Mouse (Mus musculus) limb, embryonic 14.5 days (tissue): ENCODE data around the gene Tnk2. TPM values are rescaled to one million over a fixed set of nuclear protein-coding genes. Genes with fewer than 3 reads are reported as not detected.

Experiments
- ATAC-seq: fragments of 200-750 bp; cut with Nextera tagmentation; 2 replicates; pipeline ENCODE4 v1.8.0; 2017; ENCODE audit warnings: low read depth, moderate number of reproducible peaks, moderate TSS enrichment; ENCODE audit not compliant: low FRiP score
- DNase-seq: peaks from one replicate; pipeline ENCODE4 v3.0.0-alpha.2; 2015; ENCODE audit warnings: low spot score
- H3K27ac ChIP-seq: fragments of 300-500 bp; sonication (generic); replicated peaks from 2 replicates; pipeline ENCODE4 v1.5.1; 2014; ENCODE audit warnings: low read depth, mild to moderate bottlenecking, low read length, moderate library complexity, mixed read lengths
- H3K27me3 ChIP-seq: fragments of 300-500 bp; sonication (generic); 2 replicates; pipeline ENCODE4 v1.6.1; 2014; ENCODE audit warnings: low read length, mixed read lengths; ENCODE audit not compliant: control insufficient read depth, insufficient read depth
- H3K36me3 ChIP-seq: fragments of 300-500 bp; sonication (generic); 2 replicates; pipeline ENCODE4 v1.6.1; 2014; ENCODE audit warnings: mild to moderate bottlenecking, low read length, moderate library complexity, mixed read lengths; ENCODE audit not compliant: control insufficient read depth, insufficient read depth
- H3K4me1 ChIP-seq: fragments of 300-500 bp; sonication (generic); 2 replicates; pipeline ENCODE4 v1.6.1; 2014; ENCODE audit warnings: antibody characterized with exemption, low read length, mixed read lengths; ENCODE audit not compliant: control insufficient read depth, insufficient read depth
- H3K4me2 ChIP-seq: fragments of 300-500 bp; sonication (generic); replicated peaks from 2 replicates; pipeline ENCODE4 v1.6.1; 2014; ENCODE audit warnings: low read depth, mild to moderate bottlenecking, low read length, moderate library complexity; ENCODE audit not compliant: severe bottlenecking
- H3K4me3 ChIP-seq: fragments of 300-500 bp; sonication (generic); replicated peaks from 2 replicates; pipeline ENCODE4 v1.5.1; 2014; ENCODE audit warnings: low read length
- H3K9ac ChIP-seq: fragments of 300-500 bp; sonication (generic); 2 replicates; pipeline ENCODE4 v1.6.1; 2014; ENCODE audit warnings: mild to moderate bottlenecking, low read depth, low read length, moderate library complexity; ENCODE audit not compliant: severe bottlenecking
- H3K9me3 ChIP-seq: fragments of 300-500 bp; sonication (generic); 2 replicates; pipeline ENCODE4 v1.6.1; 2016; ENCODE audit warnings: low read length; ENCODE audit not compliant: control insufficient read depth
- POLR2A ChIP-seq: fragments of 200-500 bp; IDR thresholded peaks from 2 replicates; pipeline ENCODE4 v1.8.0; 2012; ENCODE audit warnings: inconsistent platforms, mild to moderate bottlenecking, moderate library complexity, borderline replicate concordance; ENCODE audit not compliant: insufficient read depth, insufficient read length; ENCODE audit errors: extremely low read depth
- WGBS: fragments of 180-500 bp; shearing (Covaris S2); extraction: QIAGEN DNeasy Blood & Tissue Kit; methylation state at CpG from one replicate; pipeline ENCODE4 v1.1.7; 2014; 5-methylcytosine and 5-hydroxymethylcytosine counted together
- polyA plus RNA-seq, 2 experiments: library from polyadenylated mRNA; depleted of rRNA in 1 of 2; stranded (reverse) in 1 of 2; unstranded in 1 of 2; fragments of >200 nt; fragmentation: Nextera tagmentation in 1 of 2; extraction: Ambion mirVana in 1 of 2; gene quantifications; 2 replicates each; pipeline versions ENCODE4 v1.2.1 to v1.2.3; 2012 to 2014

The Tnk2 gene
- polyA plus RNA-seq, 2 experiments, result 16.0 to 98.1 TPM

- no peak for TF ChIP-seq POLR2A
- Histone ChIP-seq H3K4me2 (no peak overlapping the region), H3K36me3 (no peaks in the 10 kb centered on the region), H3K4me1 (no peaks in the 10 kb centered on the region), H3K9ac (no peak overlapping the region), H3K27ac (no peak overlapping the region), H3K27me3 (no peaks in the 10 kb centered on the region), H3K4me3 (no peak overlapping the region), H3K9me3 (no peaks in the 10 kb centered on the region)
- DNase-seq (peak; percentile 30), ATAC-seq (no peak)
Measured at GRCm38 (mm10) chr16:32728240-32728639, 84.6 kb downstream of the Tnk2 start.

GRCm38 (mm10) chr16:32728730-32729129, 85.1 kb downstream of the Tnk2 start:
- ATAC-seq, result no peak
- no peaks in the 10 kb centered on the region for H3K9me3 ChIP-seq
- H3K4me1 ChIP-seq, result no peaks in the 10 kb centered on the region
- no peak for TF ChIP-seq POLR2A
- H3K4me2 ChIP-seq, result no peak overlapping the region
- no peak overlapping the region for H3K9ac ChIP-seq
- no peak overlapping the region for H3K4me3 ChIP-seq
- H3K36me3 ChIP-seq, result no peaks in the 10 kb centered on the region
- H3K27ac ChIP-seq, result no peak overlapping the region
- WGBS, result 71% methylated on average over 1 of the region's 1 CpGs
- DNase-seq, result no peak
- H3K27me3 ChIP-seq, result no peaks in the 10 kb centered on the region

Other genes with a start within 250 kb of the Tnk2 start
- gene Tm4sf19, start 243.4 kb upstream of the Tnk2 start, polyA plus RNA-seq (2012; rRNA removed), result 0.10 and 0.24 TPM in 2 replicates
- gene Tm4sf19, start 243.4 kb upstream of the Tnk2 start, polyA plus RNA-seq (2014; fragmentation: Nextera tagmentation; extraction: Ambion mirVana), result 0.15 TPM in 1 of 2 replicates, not detected in the other
- 15.3 and 16.9 TPM in 2 replicates for gene Tctex1d2, start 224.2 kb upstream of the Tnk2 start, polyA plus RNA-seq (2012; rRNA removed)
- 25.6 and 25.9 TPM in 2 replicates for gene Tctex1d2, start 224.2 kb upstream of the Tnk2 start, polyA plus RNA-seq (2014; fragmentation: Nextera tagmentation; extraction: Ambion mirVana)
- gene Pcyt1a, start 213.0 kb upstream of the Tnk2 start, polyA plus RNA-seq (2012; rRNA removed), result 22.0 and 23.4 TPM in 2 replicates
- 45.9 and 47.8 TPM in 2 replicates for gene Pcyt1a, start 213.0 kb upstream of the Tnk2 start, polyA plus RNA-seq (2014; fragmentation: Nextera tagmentation; extraction: Ambion mirVana)
- 0.08 and 0.10 TPM in 2 replicates for gene Slc51a, start 156.0 kb upstream of the Tnk2 start, polyA plus RNA-seq (2012; rRNA removed)
- 0.22 and 0.30 TPM in 2 replicates for gene Slc51a, start 156.0 kb upstream of the Tnk2 start, polyA plus RNA-seq (2014; fragmentation: Nextera tagmentation; extraction: Ambion mirVana)
- gene Zdhhc19, start 147.6 kb upstream of the Tnk2 start, polyA plus RNA-seq (2012; rRNA removed), result not detected in 2 replicates
- not detected in 2 replicates for gene Zdhhc19, start 147.6 kb upstream of the Tnk2 start, polyA plus RNA-seq (2014; fragmentation: Nextera tagmentation; extraction: Ambion mirVana)
- gene Tfrc, start 35.0 kb upstream of the Tnk2 start, polyA plus RNA-seq (2012; rRNA removed), result 28.6 and 33.6 TPM in 2 replicates
- 33.4 and 33.8 TPM in 2 replicates for gene Tfrc, start 35.0 kb upstream of the Tnk2 start, polyA plus RNA-seq (2014; fragmentation: Nextera tagmentation; extraction: Ambion mirVana)
- gene Muc4, start 92.0 kb downstream of the Tnk2 start, polyA plus RNA-seq (2012; rRNA removed), result 0.01 and 0.04 TPM in 2 replicates
- not detected in 2 replicates for gene Muc4, start 92.0 kb downstream of the Tnk2 start, polyA plus RNA-seq (2014; fragmentation: Nextera tagmentation; extraction: Ambion mirVana)
- gene Muc20, start 153.6 kb downstream of the Tnk2 start, polyA plus RNA-seq (2012; rRNA removed), result 0.11 and 0.18 TPM in 2 replicates
- 0.12 and 0.14 TPM in 2 replicates for gene Muc20, start 153.6 kb downstream of the Tnk2 start, polyA plus RNA-seq (2014; fragmentation: Nextera tagmentation; extraction: Ambion mirVana)
- gene Smbd1, start 166.6 kb downstream of the Tnk2 start, polyA plus RNA-seq (2012; rRNA removed), result not detected in 2 replicates
- gene Smbd1, start 166.6 kb downstream of the Tnk2 start, polyA plus RNA-seq (2014; fragmentation: Nextera tagmentation; extraction: Ambion mirVana), result not detected in 2 replicates
- gene Fyttd1, start 233.6 kb downstream of the Tnk2 start, polyA plus RNA-seq (2012; rRNA removed), result 43.3 and 47.2 TPM in 2 replicates
- 113 and 128 TPM in 2 replicates for gene Fyttd1, start 233.6 kb downstream of the Tnk2 start, polyA plus RNA-seq (2014; fragmentation: Nextera tagmentation; extraction: Ambion mirVana)
- 35.7 and 42.7 TPM in 2 replicates for gene Rubcn, start 233.9 kb downstream of the Tnk2 start, polyA plus RNA-seq (2012; rRNA removed)
- 19.6 and 20.3 TPM in 2 replicates for gene Rubcn, start 233.9 kb downstream of the Tnk2 start, polyA plus RNA-seq (2014; fragmentation: Nextera tagmentation; extraction: Ambion mirVana)